Mouse (Mus musculus) forebrain, postnatal 0 days (tissue): ENCODE measurements around the gene Sel1l3. TPM values are rescaled to one million over a fixed set of nuclear protein-coding genes. Genes with fewer than 3 reads are reported as not detected.

Source experiments
- ATAC-seq: fragments of 200-750 bp; cut with Nextera tagmentation; 2 replicates; pipeline ENCODE4 v1.8.0; 2017; ENCODE audit warnings: mild to moderate bottlenecking, moderate library complexity
- DNase-seq: peaks from one replicate; pipeline ENCODE4 v3.0.0-alpha.2; 2015
- H3K27ac ChIP-seq: fragments of 300-500 bp; sonication (generic); 2 replicates; pipeline ENCODE4 v1.5.1; 2014; ENCODE audit warnings: low read depth, mild to moderate bottlenecking, antibody characterized with exemption, low read length, moderate library complexity, mixed read lengths
- H3K27me3 ChIP-seq: fragments of 300-500 bp; sonication (generic); 2 replicates; pipeline ENCODE4 v1.6.1; 2014; ENCODE audit warnings: mild to moderate bottlenecking, low read length, mixed read lengths; ENCODE audit not compliant: insufficient read depth
- H3K36me3 ChIP-seq: fragments of 300-500 bp; sonication (generic); 2 replicates; pipeline ENCODE4 v1.6.1; 2014; ENCODE audit warnings: mild to moderate bottlenecking, moderate library complexity; ENCODE audit not compliant: insufficient read depth
- H3K4me1 ChIP-seq: fragments of 300-500 bp; sonication (generic); 2 replicates; pipeline ENCODE4 v1.6.1; 2014; ENCODE audit warnings: antibody characterized with exemption; ENCODE audit not compliant: insufficient read depth
- H3K4me2 ChIP-seq: fragments of 300-500 bp; sonication (generic); 2 replicates; pipeline ENCODE4 v1.6.1; 2014; ENCODE audit warnings: low read depth, mild to moderate bottlenecking, moderate library complexity
- H3K4me3 ChIP-seq: fragments of 300-500 bp; sonication (generic); 2 replicates; pipeline ENCODE4 v1.5.1; 2014; ENCODE audit warnings: low read depth, low read length, mixed read lengths
- H3K9ac ChIP-seq: fragments of 300-500 bp; sonication (generic); 2 replicates; pipeline ENCODE4 v1.6.1; 2014; ENCODE audit warnings: mild to moderate bottlenecking
- H3K9me3 ChIP-seq: fragments of 300-500 bp; sonication (generic); 2 replicates; pipeline ENCODE4 v1.6.1; 2016; ENCODE audit warnings: low read length
- CTCF ChIP-seq: sonication (generic); IDR thresholded peaks from 2 replicates; pipeline ENCODE4 v1.5.1; 2016; ENCODE audit warnings: antibody characterized with exemption, control low read depth, low read depth
- WGBS: fragments of 180-500 bp; shearing (Covaris S2); extraction: QIAGEN DNeasy Blood & Tissue Kit; methylation state at CpG from one replicate; pipeline ENCODE4 v1.1.7; 2014; 5-methylcytosine and 5-hydroxymethylcytosine counted together
- polyA plus RNA-seq: library from polyadenylated mRNA; unstranded; fragments of >200 nt; fragmentation: Nextera tagmentation; extraction: Ambion mirVana; gene quantifications from 2 replicates; pipeline ENCODE4 v1.2.1, GENCODE M21; 2015
- total RNA-seq: library from RNA; depleted of rRNA; stranded (reverse); fragments of >200 nt; gene quantifications from 2 replicates; pipeline ENCODE4 v1.2.3, GENCODE M21; 2014

The Sel1l3 gene
- total and polyA plus RNA-seq, 2 experiments from 2014 or later = 6.2 to 28.8 TPM

GRCm38 (mm10) chr5:53138025-53138424 is 75.7 kb downstream of the Sel1l3 start:
- no peak for TF ChIP-seq CTCF
- H3K9ac ChIP-seq = no peak overlapping the region
- no peaks in the 10 kb centered on the region for H3K36me3 ChIP-seq
- no peaks in the 10 kb centered on the region for H3K27me3 ChIP-seq
- H3K27ac ChIP-seq = no peak overlapping the region
- H3K4me3 ChIP-seq = no peak overlapping the region
- H3K4me1 ChIP-seq = no peaks in the 10 kb centered on the region
- WGBS = 61% methylated on average over 8 of the region's 8 CpGs
- H3K9me3 ChIP-seq = no peaks in the 10 kb centered on the region
- DNase-seq = no peak
- ATAC-seq = peak; percentile 44
- no peak overlapping the region for H3K4me2 ChIP-seq

DNA sequence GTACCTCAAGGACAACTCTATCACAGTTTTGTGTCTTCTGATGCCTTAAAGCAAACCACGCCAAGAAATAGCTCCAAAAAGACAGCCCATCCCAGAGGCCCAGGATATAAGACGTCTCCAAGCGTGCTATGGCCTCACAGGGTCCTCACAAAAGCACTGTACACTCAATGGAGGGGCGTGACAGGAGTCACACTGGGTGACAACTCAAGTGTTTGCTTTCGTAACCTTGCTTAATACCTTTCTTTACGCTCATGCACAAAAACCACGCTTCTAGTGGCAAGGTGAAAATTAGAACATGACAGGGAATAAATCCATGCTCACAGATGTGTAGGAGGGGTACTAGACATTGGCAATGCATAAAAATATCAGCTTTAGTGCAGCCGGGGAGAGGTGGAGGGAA is 77.7 kb downstream of the Sel1l3 start:
- TF ChIP-seq CTCF = no peak
- H3K9me3 ChIP-seq = no peaks in the 10 kb centered on the region
- H3K27me3 ChIP-seq = no peaks in the 10 kb centered on the region
- H3K27ac ChIP-seq = no peak overlapping the region
- ATAC-seq (no peak), DNase-seq (no peak)
- H3K4me3 ChIP-seq = no peak overlapping the region
- H3K36me3 ChIP-seq = no peaks in the 10 kb centered on the region
- H3K9ac ChIP-seq = no peak overlapping the region
- H3K4me2 ChIP-seq = no peak overlapping the region
- 70% methylated on average over 8 of the region's 8 CpGs for WGBS
- no peaks in the 10 kb centered on the region for H3K4me1 ChIP-seq

DNA sequence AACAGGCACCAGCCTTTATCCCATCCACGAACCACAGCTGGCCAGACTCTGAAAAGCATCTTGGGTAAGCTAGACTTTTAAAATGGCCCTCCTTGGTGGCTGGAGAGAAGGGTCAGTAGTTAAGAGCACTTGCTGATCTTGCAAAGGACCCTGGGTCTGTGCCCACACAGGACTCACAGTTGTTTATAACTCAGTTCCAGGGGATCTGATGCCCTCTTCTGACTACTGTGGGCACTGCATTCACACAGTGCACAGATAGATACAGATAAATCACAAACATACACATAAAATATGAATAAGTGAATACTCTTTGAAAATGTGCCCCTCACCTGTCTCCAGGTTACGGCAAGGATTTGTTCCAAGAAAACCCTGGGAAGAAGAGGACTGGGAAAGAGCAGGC is 79.7 kb downstream of the Sel1l3 start:
- H3K36me3 ChIP-seq = 0 out of 2 replicates have a peak, but pooled peaks cover 7% of the 10 kb centered on the region
- H3K4me1 ChIP-seq = no peaks in the 10 kb centered on the region
- ATAC-seq (no peak), DNase-seq (no peak)
- no peak overlapping the region for H3K27ac ChIP-seq
- TF ChIP-seq CTCF = peak; percentile 31
- H3K9me3 ChIP-seq = no peaks in the 10 kb centered on the region
- no peaks in the 10 kb centered on the region for H3K27me3 ChIP-seq
- no peak overlapping the region for H3K4me2 ChIP-seq
- 95% methylated on average over 2 of the region's 2 CpGs for WGBS
- H3K9ac ChIP-seq = no peak overlapping the region
- no peak overlapping the region for H3K4me3 ChIP-seq

GRCm38 (mm10) chr5:53124701-53125100 is 89.0 kb downstream of the Sel1l3 start:
- Histone ChIP-seq H3K36me3 (peaks cover under 1% of the 10 kb centered on the region), H3K4me3 (no peak overlapping the region), H3K9ac (no peak overlapping the region), H3K27ac (no peak overlapping the region), H3K4me1 (no peaks in the 10 kb centered on the region), H3K9me3 (no peaks in the 10 kb centered on the region), H3K27me3 (no peaks in the 10 kb centered on the region), H3K4me2 (no peak overlapping the region)
- no peak for ATAC-seq
- TF ChIP-seq CTCF = no peak
- WGBS = 72% methylated on average over 4 of the region's 4 CpGs
- no peak for DNase-seq

- 7% methylated on average over 10 of the region's 10 CpGs for WGBS
- DNase-seq = peak; percentile 82
- Histone ChIP-seq H3K27ac (no peak overlapping the region; the same call in 1 of the 2 replicates), H3K9ac (no peak overlapping the region), H3K9me3 (no peaks in the 10 kb centered on the region), H3K36me3 (peaks cover 4% of the 10 kb centered on the region), H3K27me3 (no peaks in the 10 kb centered on the region), H3K4me2 (no peak overlapping the region), H3K4me1 (no peaks in the 10 kb centered on the region), H3K4me3 (no peak overlapping the region)
- TF ChIP-seq CTCF = peak; percentile 87
- peak; percentile 93 for ATAC-seq
These were observed 90.0 kb downstream of the Sel1l3 start for GRCm38 (mm10) chr5:53123525-53124286.

DNA sequence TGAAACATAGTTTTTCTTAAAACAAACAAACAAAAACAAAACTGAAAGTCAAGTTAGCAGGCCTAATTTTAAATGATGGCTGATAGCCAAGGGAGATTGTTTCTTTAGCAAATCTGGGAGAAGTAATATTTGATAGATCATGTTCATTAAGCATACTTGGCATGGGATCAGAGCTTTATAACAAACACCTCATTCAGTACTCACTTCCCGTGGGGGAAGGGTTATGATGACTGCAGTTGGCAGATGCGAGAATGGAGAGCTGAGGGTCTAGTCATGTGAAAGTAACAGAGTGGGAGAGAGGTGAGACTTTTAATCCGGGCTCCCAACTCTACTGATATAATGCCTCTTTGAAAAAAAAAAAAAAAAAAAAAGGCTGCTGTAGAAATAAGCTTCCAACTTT is 94.0 kb downstream of the Sel1l3 start:
- peaks cover 8% of the 10 kb centered on the region for H3K36me3 ChIP-seq
- no peaks in the 10 kb centered on the region for H3K4me1 ChIP-seq
- TF ChIP-seq CTCF = no peak
- no peak overlapping the region for H3K27ac ChIP-seq
- no peak overlapping the region for H3K4me2 ChIP-seq
- H3K4me3 ChIP-seq = no peak overlapping the region
- no peaks in the 10 kb centered on the region for H3K27me3 ChIP-seq
- no peak for DNase-seq
- H3K9me3 ChIP-seq = no peaks in the 10 kb centered on the region
- H3K9ac ChIP-seq = no peak overlapping the region
- 13% methylated on average over 3 of the region's 3 CpGs for WGBS
- no peak for ATAC-seq

DNA sequence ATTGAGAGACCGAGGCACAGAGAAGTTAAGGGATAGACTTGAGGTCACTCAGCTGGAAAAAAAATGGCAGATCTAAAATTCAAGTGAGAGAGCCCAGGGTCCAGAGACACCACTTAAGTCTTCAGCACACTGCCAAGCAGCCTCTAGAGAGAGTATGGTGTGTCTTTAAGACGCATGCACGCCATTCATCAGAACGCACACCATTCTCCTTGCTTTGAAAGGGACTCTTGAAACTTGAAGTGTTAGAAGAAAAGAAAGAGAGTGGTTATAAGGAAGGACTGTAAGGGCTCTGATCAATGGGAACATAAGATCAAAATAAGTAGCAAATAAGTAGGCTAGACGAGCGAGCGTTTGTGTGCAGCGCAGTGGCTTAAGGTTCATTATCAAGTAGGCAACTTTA is 95.5 kb downstream of the Sel1l3 start:
- no peak overlapping the region for H3K27ac ChIP-seq
- no peak for DNase-seq
- H3K4me2 ChIP-seq = no peak overlapping the region
- H3K9me3 ChIP-seq = no peaks in the 10 kb centered on the region
- peaks cover 8% of the 10 kb centered on the region for H3K36me3 ChIP-seq
- H3K4me3 ChIP-seq = no peak overlapping the region
- no peak for ATAC-seq
- TF ChIP-seq CTCF = no peak
- 37% methylated on average over 8 of the region's 8 CpGs for WGBS
- H3K4me1 ChIP-seq = no peaks in the 10 kb centered on the region
- H3K9ac ChIP-seq = no peak overlapping the region
- no peaks in the 10 kb centered on the region for H3K27me3 ChIP-seq
